Mouse (Mus musculus) midbrain, embryonic 11.5 days (tissue): ENCODE data around the gene Cdt1. TPM values are rescaled to one million over a fixed set of nuclear protein-coding genes. Genes with fewer than 3 reads are reported as not detected.

Experiments
- ATAC-seq: fragments of 200-750 bp; cut with Nextera tagmentation; 2 replicates; pipeline ENCODE4 v1.8.0; 2017; ENCODE audit warnings: moderate TSS enrichment, moderate library complexity; ENCODE audit not compliant: low FRiP score
- DNase-seq: peaks from one replicate; pipeline ENCODE4 v3.0.0; 2015; ENCODE audit warnings: low spot score; ENCODE audit errors: missing footprints
- H3K27ac ChIP-seq: fragments of 300-500 bp; sonication (generic); 2 replicates; pipeline ENCODE4 v1.5.1; 2014; ENCODE audit warnings: low read depth, low read length
- H3K27me3 ChIP-seq: fragments of 300-500 bp; sonication (generic); 2 replicates; pipeline ENCODE4 v1.6.1; 2014; ENCODE audit warnings: mild to moderate bottlenecking, low read length, moderate library complexity, mixed read lengths; ENCODE audit not compliant: control insufficient read depth, insufficient read depth
- H3K36me3 ChIP-seq: fragments of 300-500 bp; sonication (generic); 2 replicates; pipeline ENCODE4 v1.6.1; 2014; ENCODE audit warnings: mild to moderate bottlenecking, low read length, moderate library complexity, mixed read lengths; ENCODE audit not compliant: control insufficient read depth, insufficient read depth
- H3K4me1 ChIP-seq: fragments of 300-500 bp; sonication (generic); 2 replicates; pipeline ENCODE4 v1.6.1; 2014; ENCODE audit warnings: low read length; ENCODE audit not compliant: control insufficient read depth, insufficient read depth
- H3K4me2 ChIP-seq: fragments of 300-500 bp; sonication (generic); 2 replicates; pipeline ENCODE4 v1.6.1; 2014; ENCODE audit warnings: mild to moderate bottlenecking, moderate library complexity
- H3K4me3 ChIP-seq: fragments of 300-500 bp; sonication (generic); 2 replicates; pipeline ENCODE4 v1.5.1; 2014; ENCODE audit warnings: low read depth, low read length
- H3K9ac ChIP-seq: fragments of 300-500 bp; sonication (generic); 2 replicates; pipeline ENCODE4 v1.6.1; 2014; ENCODE audit warnings: low read length
- H3K9me3 ChIP-seq: fragments of 300-500 bp; sonication (generic); 2 replicates; pipeline ENCODE4 v1.6.1; 2016; ENCODE audit warnings: low read length; ENCODE audit not compliant: control insufficient read depth
- WGBS: fragments of 180-500 bp; shearing (Covaris S2); extraction: QIAGEN DNeasy Blood & Tissue Kit; methylation state at CpG from one replicate; pipeline ENCODE4 v1.1.7; 2014; 5-methylcytosine and 5-hydroxymethylcytosine counted together
- microRNA-seq: library from miRNA; unstranded; fragments of <30 nt; microRNA quantifications from one replicate; pipeline ENCODE4, GENCODE M21; 2017
- polyA plus RNA-seq: library from polyadenylated mRNA; unstranded; fragments of >200 nt; fragmentation: Nextera tagmentation; extraction: Ambion mirVana; gene quantifications from 2 replicates; pipeline ENCODE4 v1.2.1, GENCODE M21; 2014

Gene Cdt1
- polyA plus RNA-seq, 1 experiment from 2014 or later, result 35.8 TPM

- Histone ChIP-seq H3K4me1 (peaks cover 14% of the 10 kb centered on the region), H3K9me3 (no peaks in the 10 kb centered on the region), H3K4me3 (peak within 1 kb of the TSS; percentile 62), H3K27ac (peak within 1 kb of the TSS; percentile 46), H3K9ac (peak within 1 kb of the TSS; percentile 76), H3K27me3 (no peaks in the 10 kb centered on the region), H3K36me3 (no peaks in the 10 kb centered on the region), H3K4me2 (peak within 1 kb of the TSS; percentile 91)
- ATAC-seq, result peak; percentile 98
- WGBS, result under 1% methylated on average over 57 of the region's 57 CpGs
- DNase-seq, result peak; percentile 100
These were observed 43.7 kb downstream of the Cdt1 start, which contains the start of the genes Galns and Trappc2l for GRCm38 (mm10) chr8:122611295-122612133. Galns (minus strand) TSS chr8:122611463. Trappc2l (plus strand) TSS chr8:122611640.

DNA sequence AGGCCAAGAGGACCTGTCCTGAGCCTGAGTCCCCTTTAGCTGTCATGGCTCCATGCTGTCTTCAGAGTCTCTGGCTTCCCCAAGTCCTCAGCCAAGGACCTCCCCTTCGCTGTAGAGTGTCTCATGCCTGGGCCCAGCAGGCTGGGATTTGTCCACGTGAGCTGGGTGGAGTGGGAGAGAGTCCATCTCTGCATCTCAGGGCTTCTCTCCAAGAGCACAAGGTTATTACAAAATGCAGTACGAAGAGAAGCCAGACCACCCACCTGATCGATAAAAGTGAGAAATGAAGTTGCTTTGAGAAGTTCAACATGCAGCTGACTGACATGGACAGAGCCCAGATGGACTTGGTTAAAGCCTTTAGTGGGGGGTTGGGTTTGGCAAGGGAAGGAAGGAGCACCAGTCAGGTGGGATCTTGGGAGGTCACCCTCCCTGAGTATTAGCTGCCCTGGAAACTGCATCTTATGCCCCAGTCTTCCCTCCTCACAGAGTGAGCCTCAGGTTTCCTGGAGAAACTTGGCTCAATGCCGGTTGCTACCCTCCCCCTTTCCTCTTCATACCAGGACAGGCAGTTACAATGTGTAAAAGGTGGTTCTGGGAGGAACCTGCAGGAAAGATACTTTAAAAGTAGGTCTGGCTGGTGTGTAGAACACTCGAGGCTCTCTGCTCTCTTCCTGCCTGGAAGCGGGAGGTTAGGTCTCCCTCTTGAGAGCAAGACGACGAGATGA, 48.5 kb downstream of the Cdt1 start:
- Histone ChIP-seq H3K27ac (no peak overlapping the region), H3K9ac (no peak overlapping the region), H3K4me2 (no peak overlapping the region), H3K4me3 (no peak overlapping the region), H3K9me3 (no peaks in the 10 kb centered on the region), H3K36me3 (no peaks in the 10 kb centered on the region), H3K27me3 (no peaks in the 10 kb centered on the region), H3K4me1 (peaks cover 9% of the 10 kb centered on the region)
- DNase-seq (no peak), ATAC-seq (no peak)
- WGBS, result 77% methylated on average over 9 of the region's 9 CpGs

DNA sequence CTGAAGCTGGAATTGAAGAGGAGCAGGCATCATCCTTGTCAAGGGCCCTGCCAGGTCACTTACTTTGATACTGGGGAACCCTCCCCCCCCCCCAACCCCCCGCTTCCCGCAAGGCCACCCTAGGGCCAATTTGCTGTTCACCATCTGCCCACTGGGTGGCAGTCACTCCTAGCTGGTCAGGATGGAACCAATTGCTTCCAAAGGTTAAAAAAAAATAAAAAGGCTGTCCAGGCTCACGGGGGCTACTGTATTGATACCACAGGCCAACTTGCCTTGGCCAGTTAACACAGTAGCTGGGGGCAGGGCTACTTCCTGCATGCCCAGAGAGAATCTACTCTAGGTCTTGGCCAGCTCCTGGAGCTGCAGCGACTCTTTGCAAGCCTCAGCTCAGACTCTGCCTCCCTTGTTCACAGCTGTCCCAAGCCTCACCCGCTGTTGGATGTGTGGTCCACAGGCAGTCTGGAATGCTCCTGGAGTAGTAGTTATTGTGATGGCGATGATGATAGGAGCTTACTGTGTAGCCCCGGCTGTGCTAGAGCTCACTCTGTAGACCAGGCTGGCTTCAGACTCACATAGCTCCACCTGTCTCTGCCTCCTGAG, 50.2 kb downstream of the Cdt1 start:
- Histone ChIP-seq H3K9me3 (no peaks in the 10 kb centered on the region), H3K27ac (no peak overlapping the region), H3K4me3 (no peak overlapping the region), H3K9ac (no peak overlapping the region), H3K4me2 (no peak overlapping the region), H3K4me1 (no peaks in the 10 kb centered on the region; the same call in 1 of the 2 replicates), H3K27me3 (no peaks in the 10 kb centered on the region), H3K36me3 (no peaks in the 10 kb centered on the region)
- WGBS, result 38% methylated on average over 5 of the region's 7 CpGs
- peak; percentile 98 for DNase-seq
- peak; percentile 45 for ATAC-seq

- Histone ChIP-seq H3K27ac (no peak overlapping the region), H3K4me3 (no peak overlapping the region), H3K4me2 (no peak overlapping the region), H3K27me3 (no peaks in the 10 kb centered on the region), H3K4me1 (no peaks in the 10 kb centered on the region; the same call in 1 of the 2 replicates), H3K36me3 (no peaks in the 10 kb centered on the region), H3K9ac (no peak overlapping the region), H3K9me3 (no peaks in the 10 kb centered on the region)
- DNase-seq, result no peak
- 0 out of 2 replicates have a peak, but pooled peaks have one; percentile 8 for ATAC-seq
- 74% methylated on average over 6 of the region's 6 CpGs for WGBS
These were observed 51.0 kb downstream of the Cdt1 start for GRCm38 (mm10) chr8:122618660-122619378.

DNA sequence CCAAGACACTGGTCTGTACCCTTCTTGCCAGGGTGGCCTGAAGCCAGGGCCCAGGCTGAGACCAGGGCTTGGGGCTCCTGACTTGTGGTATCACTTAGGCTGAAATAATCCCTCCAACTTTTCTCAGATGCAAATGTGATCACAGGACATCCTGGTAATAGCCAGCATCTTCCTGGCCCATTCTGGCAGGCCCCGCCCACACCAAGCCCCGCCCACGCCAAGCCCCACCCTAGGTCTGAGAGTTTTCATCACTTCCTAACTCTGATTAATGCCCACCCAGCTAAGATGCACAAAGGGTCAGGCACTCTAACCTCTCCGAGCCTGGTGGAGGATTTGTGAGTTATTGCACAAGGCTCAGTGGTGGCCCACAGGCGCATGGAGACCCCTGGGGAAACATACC, 52.6 kb downstream of the Cdt1 start:
- H3K4me3 ChIP-seq, result no peak overlapping the region
- H3K36me3 ChIP-seq, result no peaks in the 10 kb centered on the region
- no peak for DNase-seq
- no peak overlapping the region for H3K9ac ChIP-seq
- H3K9me3 ChIP-seq, result no peaks in the 10 kb centered on the region
- H3K4me1 ChIP-seq, result no peaks in the 10 kb centered on the region; the same call in 1 of the 2 replicates
- 38% methylated on average over 5 of the region's 5 CpGs for WGBS
- no peaks in the 10 kb centered on the region for H3K27me3 ChIP-seq
- no peak overlapping the region for H3K27ac ChIP-seq
- ATAC-seq, result no peak
- no peak overlapping the region for H3K4me2 ChIP-seq

DNA sequence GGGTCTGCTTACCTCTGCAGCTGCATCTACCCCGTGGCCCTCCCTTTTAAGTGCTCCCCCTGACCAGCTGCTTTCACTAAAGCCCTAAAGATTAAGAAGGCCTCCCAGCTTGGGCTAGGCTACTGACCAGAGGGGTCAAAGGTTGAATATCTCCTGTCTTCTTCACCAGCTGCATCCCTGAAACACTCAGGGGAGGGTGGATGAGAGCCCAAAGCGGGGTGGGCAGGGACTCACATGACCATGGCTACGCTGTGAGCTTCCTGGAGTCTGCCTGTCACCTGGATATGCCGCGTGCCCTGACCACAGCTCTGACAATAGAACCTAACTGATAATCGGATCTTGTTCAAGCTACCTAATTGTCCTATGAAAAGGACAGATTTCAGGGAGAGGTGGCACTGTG, 54.9 kb downstream of the Cdt1 start, which contains the start of gene Pabpn1l:
Pabpn1l (minus strand) TSS at position 13 of the 400 bp plus-strand sequence.
- WGBS, result 55% methylated on average over 6 of the region's 6 CpGs
- no peak for ATAC-seq
- no peak within 1 kb of the TSS for H3K27ac ChIP-seq

More for the DNA sequence above, 54.9 kb downstream of the Cdt1 start, which contains the start of gene Pabpn1l:
- DNase-seq, result no peak
- H3K4me2 ChIP-seq, result no peak within 1 kb of the TSS
- no peak within 1 kb of the TSS for H3K4me3 ChIP-seq
- H3K4me1 ChIP-seq, result no peaks in the 10 kb centered on the region; the same call in 1 of the 2 replicates
- H3K9ac ChIP-seq, result no peak within 1 kb of the TSS
- H3K9me3 ChIP-seq, result no peaks in the 10 kb centered on the region
- H3K36me3 ChIP-seq, result no peaks in the 10 kb centered on the region
- no peaks in the 10 kb centered on the region for H3K27me3 ChIP-seq

Small RNA genes within 50 kb of the gene (microRNA-seq; reads per million reads assigned to microRNA genes)
- not detected for gene Mir6396

Other genes with a start within 250 kb of the Cdt1 start
- not detected in 2 replicates for gene Trhr2, start 207.3 kb upstream of the Cdt1 start, polyA plus RNA-seq
- 42.0 and 43.7 TPM in 2 replicates for gene Zc3h18, start 191.4 kb upstream of the Cdt1 start, polyA plus RNA-seq
- gene Il17c, start 146.0 kb upstream of the Cdt1 start, polyA plus RNA-seq, result not detected in 2 replicates
- gene Cyba, start 135.1 kb upstream of the Cdt1 start, polyA plus RNA-seq, result 54.4 and 61.6 TPM in 2 replicates
- gene Mvd, start 124.6 kb upstream of the Cdt1 start, polyA plus RNA-seq, result 44.3 and 48.1 TPM in 2 replicates
- not detected in 2 replicates for gene Snai3, start 107.3 kb upstream of the Cdt1 start, polyA plus RNA-seq
- 23.2 and 29.7 TPM in 2 replicates for gene Rnf166, start 92.0 kb upstream of the Cdt1 start, polyA plus RNA-seq
- 74.8 and 78.7 TPM in 2 replicates for gene Ctu2, start 91.9 kb upstream of the Cdt1 start, polyA plus RNA-seq
- 2.8 and 4.3 TPM in 2 replicates for gene Piezo1, start 16.7 kb upstream of the Cdt1 start, polyA plus RNA-seq
- 176 and 195 TPM in 2 replicates for gene Aprt, start 8.9 kb downstream of the Cdt1 start, polyA plus RNA-seq
- gene Galns, start 43.4 kb downstream of the Cdt1 start, polyA plus RNA-seq, result 6.0 and 6.4 TPM in 2 replicates
- 43.0 and 43.7 TPM in 2 replicates for gene Trappc2l, start 43.6 kb downstream of the Cdt1 start, polyA plus RNA-seq
- not detected in 2 replicates for gene Pabpn1l, start 54.7 kb downstream of the Cdt1 start, polyA plus RNA-seq
- 6.1 and 6.4 TPM in 2 replicates for gene Cbfa2t3, start 131.1 kb downstream of the Cdt1 start, polyA plus RNA-seq
- gene Acsf3, start 207.5 kb downstream of the Cdt1 start, polyA plus RNA-seq, result 13.9 and 14.9 TPM in 2 replicates